Mouse (Mus musculus) T-cell, adult 2 months (primary cell): Measurements from ENCODE around the gene Dnttip2.
"Not testable (repeated sequence)": the region's sequence is repeated elsewhere in the genome, so short reads cannot be mapped to it uniquely, and the experiment has no call there.

ENCODE experiments used
- DNase-seq: peaks from one replicate; pipeline ENCODE4 v3.0.0; 2022; ENCODE audit warnings: low spot score

Dnttip2 gene

DNA sequence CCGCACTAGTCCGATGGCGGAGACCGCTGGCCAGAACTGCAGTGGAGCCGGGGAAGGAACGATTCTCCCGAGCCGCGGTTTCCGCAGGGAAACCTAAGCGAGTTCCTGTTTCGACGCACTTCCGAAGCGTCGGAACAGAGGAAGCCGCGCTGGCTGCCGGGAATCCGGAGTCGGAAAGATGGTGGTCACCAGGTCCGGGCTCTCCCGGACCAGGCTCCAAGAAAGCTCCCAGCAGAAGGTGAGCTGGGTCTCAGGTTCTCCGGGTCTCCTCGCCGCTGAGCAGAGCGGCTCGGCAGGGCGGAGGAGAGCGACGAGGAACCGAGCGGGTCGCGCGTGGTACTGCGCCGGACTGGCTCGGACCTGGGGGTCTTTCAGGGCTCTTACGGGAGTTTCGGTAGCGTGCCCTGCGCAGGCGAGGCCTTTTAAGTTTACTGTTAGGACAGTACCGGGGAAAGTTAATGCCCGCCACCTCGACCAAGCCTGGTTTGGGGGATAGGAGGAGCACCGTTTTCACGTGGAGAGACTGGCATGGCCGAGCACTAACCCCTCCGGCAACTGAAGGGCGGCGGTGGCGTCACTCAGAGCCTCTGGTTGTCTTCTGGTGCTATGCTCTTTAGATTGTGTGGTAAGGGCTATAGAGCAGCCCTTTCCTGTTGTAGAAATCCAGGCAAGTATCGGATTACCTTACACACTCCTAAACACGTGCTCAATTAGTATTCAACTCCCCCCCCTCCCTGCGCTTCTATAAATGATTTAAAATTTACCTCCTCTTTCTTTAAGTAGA is at the start of gene Dnttip2:
Gene Dnttip2 (plus strand): TSS at position 148 of the 784 bp plus-strand sequence.
- peak; percentile 81 for DNase-seq

DNA sequence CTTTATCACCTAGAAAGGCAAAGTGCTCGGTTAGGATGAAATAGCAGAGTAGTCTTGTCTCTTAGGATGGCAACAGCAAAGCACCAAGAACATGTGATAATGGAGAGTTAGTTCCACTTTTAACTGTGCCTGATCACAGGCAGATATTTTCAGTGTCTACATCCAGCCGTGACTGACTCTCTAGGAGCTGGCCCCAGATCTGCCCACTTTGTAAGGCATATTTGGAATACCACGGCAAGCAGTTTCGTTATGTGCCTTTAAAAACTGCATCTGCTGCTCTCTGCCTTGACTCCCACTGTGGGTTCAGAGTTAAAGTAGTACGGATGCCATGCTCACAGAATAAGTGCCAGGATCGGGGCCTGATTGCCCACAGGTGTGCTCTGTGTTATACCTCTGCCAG is 47.2 kb upstream of the Dnttip2 start:
- not testable (repeated sequence) for DNase-seq

DNA sequence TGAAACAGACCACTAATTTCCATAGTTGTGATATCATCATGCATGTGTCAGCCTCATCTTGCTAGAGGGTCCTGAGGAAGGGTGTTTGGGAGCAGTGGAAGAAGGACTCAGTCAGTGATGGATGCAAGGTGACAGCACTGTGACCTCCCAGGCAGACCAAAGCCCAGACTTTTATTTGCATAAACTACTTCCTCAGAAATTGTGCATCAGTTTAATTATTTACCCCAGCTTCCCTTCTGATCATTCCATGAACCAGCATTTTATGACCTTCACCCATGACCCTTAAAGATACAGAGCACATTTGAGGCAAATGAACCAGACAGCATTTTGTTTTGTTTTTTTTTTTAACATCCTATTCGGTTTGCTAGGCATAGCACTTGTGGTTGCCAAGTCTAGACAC is 38.4 kb upstream of the Dnttip2 start:
- no peak for DNase-seq

DNA sequence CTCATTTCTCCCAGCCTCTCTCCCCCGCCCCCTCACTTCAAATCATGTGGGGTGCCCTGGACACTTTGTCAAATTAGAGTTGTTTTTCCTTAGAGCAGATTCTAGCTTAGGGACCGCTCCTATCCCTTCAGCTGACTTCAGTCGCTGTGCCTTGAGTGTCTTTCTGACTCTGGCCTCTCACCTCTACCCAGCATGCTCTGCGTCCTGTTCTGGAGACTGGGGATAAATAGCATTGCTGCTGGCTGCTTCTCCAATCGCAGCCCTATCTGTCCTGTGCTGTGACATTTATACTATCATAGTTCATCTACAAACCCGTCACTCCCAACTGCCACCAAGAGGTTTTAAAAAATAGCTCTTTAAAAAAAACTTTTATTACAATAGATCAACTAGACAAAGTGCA is 31.3 kb upstream of the Dnttip2 start:
- DNase-seq = no peak

DNA sequence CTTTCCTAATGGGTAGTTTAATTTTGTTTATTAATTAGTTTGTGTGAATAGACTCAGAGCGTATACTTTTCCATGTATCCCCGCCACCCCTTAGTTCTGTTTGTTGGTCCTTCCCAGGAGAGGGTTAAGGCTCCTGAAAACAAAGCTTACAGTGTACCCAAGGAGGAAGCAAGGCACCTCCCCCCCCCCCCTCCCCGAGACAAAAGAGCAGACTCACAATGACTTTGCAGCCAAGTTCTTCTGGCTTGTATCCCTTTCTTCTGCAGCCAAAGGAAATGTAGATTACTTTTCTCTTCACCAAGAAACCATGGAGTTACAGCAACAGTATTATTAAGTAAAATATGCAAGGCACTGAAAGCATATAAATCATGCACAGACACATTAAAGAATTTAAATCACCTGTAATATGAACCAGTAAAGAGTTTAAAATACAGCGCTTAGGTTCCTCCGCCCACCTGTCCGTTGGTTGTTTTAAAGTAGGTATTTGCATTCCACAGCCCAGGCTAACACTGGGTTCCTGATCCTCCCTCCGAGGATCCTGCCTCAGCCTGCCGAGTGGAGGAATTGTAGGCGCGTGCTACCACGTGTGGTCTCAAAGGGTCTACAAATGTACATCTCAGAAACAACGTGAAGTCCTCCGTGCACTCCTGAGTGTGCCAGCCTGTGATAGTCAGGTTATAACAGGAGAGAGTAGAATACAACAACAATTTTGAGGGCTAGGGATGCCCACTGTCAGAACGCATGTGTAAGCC is 30.6 kb upstream of the Dnttip2 start:
- DNase-seq = no peak

DNA sequence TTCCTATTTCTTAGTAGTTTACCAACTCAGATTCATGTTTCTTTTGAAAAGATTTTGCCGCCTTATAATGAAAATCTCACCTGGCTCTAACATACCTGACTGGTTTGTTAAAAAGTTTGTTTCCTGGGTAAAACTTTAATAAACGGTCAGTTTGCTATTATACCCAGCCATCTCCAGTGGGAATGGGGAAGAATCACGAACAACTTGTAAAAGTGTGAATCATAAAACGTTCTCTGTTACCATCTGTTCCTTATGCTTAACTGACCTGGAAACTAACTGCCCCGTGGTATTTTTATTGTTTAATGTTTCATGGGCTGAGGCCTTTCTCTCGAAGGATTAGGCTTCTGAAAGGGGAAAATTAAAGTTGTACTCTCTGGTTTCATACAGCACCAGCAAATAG is 29.4 kb upstream of the Dnttip2 start:
- DNase-seq = no peak

DNA sequence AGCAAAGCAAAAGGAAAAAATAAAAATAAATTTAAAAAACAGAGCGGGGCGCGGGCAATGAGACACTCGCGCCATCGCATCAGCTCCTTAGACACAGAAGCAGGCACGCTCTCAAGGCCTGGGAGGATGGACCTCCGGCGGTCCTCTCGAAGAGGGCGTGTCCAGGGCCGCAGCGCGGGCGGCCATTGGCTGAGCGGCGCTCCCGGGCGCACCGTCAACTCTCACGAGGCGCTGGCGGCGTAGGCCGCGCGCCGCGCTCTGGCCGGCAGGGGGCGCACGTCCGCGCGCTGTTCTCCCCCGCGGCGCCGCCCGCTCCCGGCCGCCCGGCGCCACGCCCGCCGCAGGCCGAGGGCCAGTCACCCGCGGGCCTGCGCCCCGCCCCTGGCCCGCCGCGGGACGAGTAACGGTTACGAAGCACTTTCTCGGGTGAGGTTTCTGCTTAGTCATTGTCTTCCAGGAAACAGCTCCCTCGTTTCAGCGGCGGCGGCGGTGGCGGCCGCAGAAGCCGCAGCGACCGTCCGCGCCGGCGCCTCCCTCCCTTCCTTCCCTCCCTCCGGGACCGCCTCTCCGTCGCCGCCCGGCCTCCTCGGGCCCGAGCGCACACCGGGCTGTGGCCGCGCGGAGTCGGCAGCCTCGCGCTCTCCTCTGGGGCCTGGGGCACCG is 28.8 kb upstream of the Dnttip2 start, which contains the start of gene Gclm:
Gene Gclm (plus strand): TSS at position 343 of the 663 bp plus-strand sequence.
- DNase-seq = peak; percentile 93

DNA sequence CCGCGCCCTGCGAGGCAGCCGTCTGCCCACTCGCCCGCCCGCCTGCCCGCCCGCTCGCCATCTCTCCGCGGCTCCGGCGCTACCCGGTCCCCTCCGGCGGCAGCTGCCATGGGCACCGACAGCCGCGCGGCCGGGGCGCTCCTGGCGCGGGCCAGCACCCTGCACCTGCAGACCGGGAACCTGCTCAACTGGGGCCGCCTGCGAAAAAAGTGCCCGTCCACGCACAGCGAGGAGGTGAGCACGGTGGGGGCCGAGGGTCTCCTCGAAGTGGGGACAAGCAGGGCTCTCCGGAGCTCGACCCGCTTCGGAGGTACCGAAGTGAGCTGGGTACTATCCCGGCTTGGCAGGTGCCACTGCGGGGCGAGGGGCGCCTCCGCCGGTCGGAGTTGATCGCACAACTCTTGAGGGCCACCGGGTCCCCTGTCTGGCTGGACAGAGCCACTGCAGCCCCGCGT is 28.3 kb upstream of the Dnttip2 start:
- DNase-seq = peak; percentile 33

DNA sequence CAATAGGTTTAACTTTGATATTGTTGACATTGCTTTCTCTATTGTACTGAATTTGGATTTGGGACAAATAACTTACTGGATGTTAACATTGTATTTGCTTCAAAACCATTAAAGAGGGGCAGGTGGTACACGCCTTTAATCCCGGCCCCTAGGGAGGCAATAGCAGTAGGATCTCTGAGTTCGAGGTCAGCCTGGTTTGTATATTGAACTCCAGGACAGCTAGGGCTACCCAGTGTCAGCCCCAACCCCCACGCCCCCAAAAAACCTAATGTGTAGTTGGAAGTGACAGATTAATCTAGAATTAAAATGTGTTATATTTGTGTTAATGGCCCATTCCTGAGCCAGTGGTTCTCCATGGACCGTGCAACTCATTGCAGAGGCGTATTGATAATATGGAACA is 27.8 kb upstream of the Dnttip2 start:
- no peak for DNase-seq

DNA sequence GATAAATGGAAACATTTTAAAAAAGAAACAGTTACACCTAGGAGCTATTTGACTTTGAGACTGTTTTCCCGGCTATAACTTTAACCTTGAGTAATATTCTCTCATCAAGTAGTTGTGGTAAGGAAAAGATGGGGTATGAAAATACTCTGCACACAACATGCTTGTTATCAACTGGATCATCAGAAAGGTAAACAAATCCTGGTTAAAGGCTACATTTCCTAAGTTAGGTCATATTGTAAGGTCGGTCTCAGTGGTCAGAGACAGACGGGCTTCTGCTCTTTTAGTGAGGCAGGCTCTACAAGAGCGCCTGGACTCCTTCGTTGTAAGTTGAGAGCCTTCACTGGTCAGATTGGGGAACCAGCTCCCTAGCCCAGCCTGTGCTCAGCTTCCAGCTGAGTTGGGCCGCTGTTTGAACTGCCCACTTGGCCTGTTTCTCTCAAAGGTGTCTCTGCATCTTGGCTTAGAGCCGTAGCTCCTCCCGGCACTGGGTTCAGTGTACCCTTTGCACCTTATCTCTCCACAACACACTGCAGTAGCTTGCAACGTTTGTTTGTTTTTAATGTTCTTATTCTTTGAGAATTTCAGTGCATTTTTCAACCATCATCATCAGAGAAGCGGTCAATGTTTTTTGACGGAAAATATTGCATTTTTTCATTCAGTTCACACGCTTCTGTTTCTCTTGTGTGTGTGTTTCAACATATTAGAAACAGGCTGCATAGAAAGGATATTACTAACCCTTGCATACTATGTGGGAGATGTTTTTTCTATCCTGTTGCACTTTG is 27.0 kb upstream of the Dnttip2 start:
- DNase-seq = no peak

DNA sequence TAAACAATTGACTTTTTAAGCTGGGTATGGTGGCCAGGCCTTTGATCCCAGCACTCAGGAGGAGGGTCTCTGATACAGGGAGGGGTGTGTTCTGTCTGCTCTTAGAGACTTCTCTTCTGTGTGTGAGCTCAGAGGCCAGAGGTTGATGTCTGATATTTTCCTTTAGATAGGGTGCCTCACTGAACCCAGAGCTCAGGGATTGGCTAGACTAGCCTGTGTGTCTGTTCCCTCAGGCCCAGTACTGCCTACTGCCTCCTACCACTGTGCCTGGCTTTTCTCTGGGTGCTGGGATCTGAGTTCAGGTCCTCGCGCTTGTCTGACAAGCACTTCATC is 26.5 kb upstream of the Dnttip2 start:
- DNase-seq = no peak

DNA sequence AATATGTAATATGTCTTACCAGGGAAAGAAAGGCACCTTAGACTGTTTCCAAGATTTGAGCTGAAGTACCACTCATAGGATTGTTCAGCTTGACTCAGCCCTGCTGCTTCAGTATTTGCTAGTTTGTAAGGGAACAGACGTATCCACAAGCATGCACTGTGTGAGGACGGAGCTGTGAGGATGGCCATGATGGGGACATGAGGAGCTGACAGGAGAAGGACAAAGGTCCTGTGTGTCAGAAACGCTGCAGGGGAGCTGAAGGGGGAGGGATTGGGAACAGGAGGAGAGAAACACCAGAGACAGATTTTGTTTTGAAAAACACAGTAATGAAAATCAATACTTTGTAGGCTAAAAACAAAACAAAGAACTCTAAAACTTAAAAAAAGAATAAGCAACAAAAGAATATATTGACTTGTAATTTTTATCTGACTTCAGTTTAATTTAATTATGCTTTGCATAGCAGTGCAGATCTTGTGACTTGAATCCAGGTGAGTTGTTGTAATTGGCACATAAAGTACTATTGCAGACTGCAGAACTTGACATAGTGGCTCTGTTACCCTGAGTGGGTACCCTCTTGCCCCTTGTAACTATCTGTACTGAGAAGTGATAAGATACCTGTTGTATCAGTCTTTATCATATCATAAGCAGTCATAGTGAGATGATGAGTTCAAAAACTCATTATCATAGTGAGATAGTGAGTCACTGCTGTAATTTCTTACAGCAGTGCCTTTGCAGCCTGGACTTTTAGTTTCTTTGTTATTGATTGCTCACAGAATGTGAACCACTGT is 21.5 kb upstream of the Dnttip2 start:
- DNase-seq = no peak

DNA sequence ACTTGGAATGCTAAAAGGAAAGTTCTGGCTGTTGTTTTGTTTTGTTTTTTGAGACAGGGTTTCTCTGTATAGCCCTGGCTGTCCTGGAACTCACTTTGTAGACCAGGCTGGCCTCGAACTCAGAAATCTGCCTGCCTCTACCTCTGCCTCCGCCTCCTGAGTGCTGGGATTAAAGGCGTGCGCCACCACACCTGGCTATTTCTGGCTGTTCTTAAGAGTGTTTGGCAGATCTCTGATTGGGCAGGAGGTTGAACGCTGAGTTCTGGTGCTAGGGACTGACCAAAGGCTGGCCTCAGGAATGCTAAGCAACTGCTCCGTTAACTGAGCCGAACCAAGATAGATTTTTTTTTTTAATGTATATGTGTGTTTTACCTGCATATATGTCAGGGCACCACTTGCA is 20.1 kb upstream of the Dnttip2 start:
- not testable (repeated sequence) for DNase-seq

DNA sequence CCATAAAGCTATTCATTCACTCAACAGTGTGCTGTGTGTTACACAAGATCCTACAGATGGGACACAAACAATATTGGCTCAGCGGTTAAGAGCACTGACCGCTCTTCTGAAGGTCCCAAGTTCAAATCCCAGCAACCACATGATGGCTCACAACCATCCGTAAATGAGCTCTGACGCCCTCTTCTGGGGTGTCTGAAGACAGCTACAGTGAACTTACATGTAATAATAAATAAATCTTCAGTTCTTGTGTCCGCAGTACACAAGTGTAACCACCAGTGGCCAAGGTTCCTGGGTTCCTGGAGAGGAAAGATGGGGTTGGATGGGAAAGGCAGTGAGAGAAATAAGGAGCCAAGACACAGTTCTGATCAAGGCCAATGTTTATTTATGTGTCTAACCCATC is 4.2 kb upstream of the Dnttip2 start:
- DNase-seq = peak; percentile 28

DNA sequence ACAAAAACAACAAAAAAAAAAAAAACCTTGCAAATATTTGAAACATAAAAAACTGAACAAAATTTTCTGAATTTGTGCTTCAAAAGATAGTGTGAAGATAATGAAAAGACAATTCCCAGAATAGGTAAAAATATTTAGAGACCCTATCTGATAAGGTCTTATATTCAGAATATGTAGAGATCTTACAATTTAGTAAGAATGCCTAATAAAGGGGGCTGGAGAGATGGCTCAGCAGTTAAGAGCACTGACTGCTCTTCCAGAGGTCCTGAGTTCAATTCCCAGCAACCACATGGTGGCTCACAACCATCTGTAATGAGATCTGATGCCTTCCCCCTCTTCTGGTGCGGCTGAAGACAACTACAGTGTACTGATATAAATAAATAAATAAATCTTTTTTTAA is 1.6 kb upstream of the Dnttip2 start:
- DNase-seq = not testable (repeated sequence)

DNA sequence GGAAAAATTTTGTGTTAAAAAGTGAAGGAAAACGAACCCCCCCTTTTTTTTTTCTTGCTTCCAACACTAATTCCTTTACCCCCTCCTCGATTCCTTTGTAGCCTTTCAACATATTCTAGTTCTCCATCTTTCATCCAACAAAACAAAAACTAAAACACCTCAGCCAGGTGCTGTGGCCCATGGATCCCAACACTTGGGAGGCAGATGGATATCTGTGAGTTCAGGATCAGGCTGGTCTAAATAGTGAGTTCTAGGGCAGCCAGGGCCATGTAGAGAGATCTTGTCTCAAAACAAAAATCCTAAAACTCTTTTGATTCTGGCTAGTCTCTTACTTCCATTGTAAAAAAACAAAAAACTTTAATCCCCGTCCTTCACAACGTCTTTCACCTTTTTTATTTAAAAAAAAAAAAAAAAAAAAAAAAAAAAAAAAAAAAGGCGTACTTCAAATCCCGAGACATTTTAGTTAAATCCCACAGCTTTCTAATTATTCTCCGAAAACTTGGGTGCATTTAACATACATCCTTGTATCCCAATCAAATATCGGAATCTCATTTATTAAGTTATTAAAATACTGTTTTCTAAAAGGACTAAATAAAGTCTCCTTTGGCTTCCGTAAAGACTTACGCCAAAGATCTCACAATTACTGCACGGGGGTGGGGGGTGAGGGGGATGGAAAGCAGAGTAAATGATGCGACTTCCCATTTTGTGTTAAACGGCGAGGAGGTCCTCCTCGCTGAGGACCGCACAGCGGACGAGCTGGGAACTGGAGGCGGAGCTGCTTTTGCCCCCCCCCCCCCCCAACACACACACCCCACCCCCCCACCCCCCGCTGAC is 564 bp upstream of the Dnttip2 start:
- no peak for DNase-seq

DNA sequence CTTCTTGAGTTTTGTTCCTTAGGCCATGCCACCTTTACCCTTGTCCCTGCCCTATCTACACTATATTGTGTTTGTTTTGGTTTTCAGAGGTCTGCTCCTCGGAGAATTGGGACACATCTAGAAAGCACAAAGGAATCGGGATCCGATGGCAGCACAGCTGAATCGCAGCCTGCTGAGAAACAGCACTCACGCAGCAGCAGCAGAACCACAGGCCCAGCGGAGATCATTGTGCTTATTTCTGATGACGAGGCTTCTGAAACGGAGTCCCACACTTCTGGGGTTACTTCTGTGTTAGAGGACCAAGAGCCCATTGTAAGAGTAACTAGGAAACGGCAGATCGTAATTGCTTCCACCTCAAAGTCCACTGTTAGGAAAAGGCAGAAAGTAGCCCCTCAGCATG is 923 bp downstream of the Dnttip2 start:
- no peak for DNase-seq

DNA sequence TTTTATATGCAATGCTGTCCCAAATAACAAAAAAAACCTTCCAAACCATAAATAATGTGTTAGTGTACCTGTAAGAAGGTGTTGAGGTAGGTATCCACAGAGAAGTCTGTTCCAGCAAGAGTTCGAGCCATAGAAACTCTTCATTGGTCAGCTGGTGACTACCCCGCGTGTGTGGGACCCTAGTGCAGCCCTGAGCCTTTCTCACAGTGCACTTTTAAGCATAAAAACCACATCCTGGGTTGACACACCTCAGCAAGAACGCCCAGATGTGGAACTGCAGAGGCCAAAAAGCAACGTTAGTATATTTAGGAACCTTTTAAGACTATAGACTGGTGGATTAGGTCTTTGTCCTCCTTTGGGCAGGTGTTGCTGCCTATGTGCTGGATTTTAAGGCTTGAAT is 13.0 kb downstream of the Dnttip2 start:
- peak; percentile 40 for DNase-seq

DNA sequence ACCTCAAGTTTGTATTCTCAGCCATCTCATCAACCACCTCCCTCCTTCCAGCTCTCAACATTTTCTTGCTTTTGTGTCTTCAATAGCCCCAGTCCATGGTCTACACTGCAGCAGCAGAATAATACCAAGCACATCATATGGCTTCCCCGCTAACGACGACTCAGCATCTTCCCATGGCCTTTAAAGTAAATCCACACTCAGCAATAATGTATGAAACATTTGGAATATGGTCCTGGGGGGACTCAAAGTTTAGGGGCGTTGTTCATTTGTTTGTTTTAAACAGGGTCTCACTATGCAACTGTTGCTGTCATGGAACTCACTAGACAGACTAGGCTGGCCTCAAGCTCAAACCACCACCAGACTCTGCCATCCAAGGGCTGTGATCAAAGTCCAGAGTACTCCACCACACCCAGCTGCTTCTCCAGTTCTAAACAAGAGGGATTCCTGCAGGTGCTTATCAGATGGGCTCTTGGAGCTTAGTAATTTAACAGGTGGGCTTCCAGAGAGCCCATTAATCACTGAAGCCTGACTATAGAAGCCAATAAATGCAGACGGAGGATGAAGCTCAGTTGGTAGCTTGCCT is 14.5 kb downstream of the Dnttip2 start:
- no peak for DNase-seq

DNA sequence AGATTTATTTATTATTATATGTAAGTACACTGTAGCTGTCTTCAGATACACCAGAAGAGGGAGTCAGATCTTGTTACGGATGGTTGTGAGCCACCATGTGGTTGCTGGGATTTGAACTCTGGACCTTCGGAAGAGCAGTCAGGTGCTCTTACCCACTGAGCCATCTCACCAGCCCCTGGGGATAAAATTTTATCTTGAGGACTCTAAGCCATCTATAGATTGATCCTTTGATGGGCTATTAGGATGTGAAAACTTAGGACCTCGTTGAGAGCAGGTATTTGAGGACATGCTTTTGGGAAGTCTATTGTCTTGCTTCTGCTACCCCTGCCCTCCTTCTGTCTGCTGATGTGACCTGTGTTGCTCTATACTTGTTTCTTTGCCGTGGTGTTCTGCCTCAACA is 15.2 kb downstream of the Dnttip2 start:
- DNase-seq = not testable (repeated sequence)
